Comparison of ENCODE assay signal across 12 mouse cellular contexts in the genomic region with DNA sequence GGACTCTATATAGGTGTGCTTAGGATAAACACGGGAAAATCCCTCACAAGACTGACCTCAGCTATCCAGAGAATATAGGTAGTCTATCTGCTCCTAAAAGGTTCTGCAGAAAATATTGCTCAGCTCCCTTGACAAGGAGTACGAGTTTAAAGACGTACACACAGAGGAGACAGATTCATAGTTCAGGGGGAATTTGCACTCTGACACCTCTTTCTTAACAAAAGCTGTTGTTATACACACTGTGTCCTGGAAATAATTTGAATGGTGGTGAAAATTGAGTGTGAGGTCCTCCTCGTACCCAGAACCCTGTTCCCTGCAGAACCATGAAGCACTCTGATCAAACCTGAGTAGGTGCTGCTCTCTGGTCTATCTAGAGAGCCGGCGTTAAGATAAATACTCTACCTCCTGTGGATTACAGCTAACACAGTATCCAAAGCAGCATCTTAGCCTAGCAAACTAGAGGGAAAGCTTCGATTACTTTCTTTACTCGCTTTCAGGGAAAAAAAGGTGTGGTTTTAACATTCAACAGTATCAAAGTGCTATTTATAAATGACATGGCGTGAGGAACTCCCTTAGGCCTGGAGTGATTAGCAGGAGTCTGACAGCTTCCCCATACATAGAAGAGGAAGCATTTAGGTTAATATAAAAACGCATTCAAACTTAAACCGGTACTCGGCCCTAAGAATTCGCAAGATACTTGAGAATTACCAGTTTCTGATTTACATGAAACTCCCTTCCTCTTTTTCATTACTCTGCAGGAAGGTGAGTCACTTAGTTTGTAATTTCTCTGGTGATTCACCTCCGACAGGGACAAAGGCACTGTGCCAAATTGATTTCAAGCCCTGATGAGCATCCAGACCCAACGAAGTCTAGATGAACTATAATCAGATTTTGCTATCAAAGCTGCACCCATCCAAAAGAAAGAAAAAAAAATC. TPM values are rescaled to one million over a fixed set of nuclear protein-coding genes. Genes with fewer than 3 reads are reported as not detected.
DNase-seq lines count a peak whose midpoint lies in the region; ATAC-seq lines count a peak whose summit lies in the region.
"Had no signal": no experiment of that assay in that cellular context is flagged by ENCODE, and none has a peak within 500 bp of the region (broad histone marks: within the 10 kb centered on the region; RNA-seq: fewer than 3 reads in every experiment).

No protein-coding gene starts in this region.

- H3K4me2 ChIP-seq in hindbrain, embryonic 14.5 days (replicated peaks) = no peak overlapping the region
- H3K4me2 ChIP-seq in hindbrain, embryonic 11.5 days (replicated peaks; ENCODE audit: low read depth, low read length) = no peak overlapping the region

- WGBS in hindbrain, embryonic 14.5 days = 56% methylated on average over 15 of the region's 15 CpGs
- WGBS in hindbrain, embryonic 11.5 days = 66% methylated on average over 15 of the region's 15 CpGs

- H3K4me3 ChIP-seq in hindbrain, embryonic 14.5 days (replicated peaks; ENCODE audit: low read length) = no peak overlapping the region
- H3K4me3 ChIP-seq in hindbrain, embryonic 11.5 days (ENCODE audit: low read depth, low read length) = no peak overlapping the region

- DNase-seq in kidney, postnatal 14 days = peak; percentile 6
- DNase-seq in kidney, postnatal 4 days = no peak
- peak; percentile 45 for DNase-seq in CD4-positive, CD25-positive, alpha-beta regulatory T cell, adult 2 months (ENCODE audit: low read depth, low spot score)
- peak; percentile 79 for DNase-seq in brain, adult 2 months (ENCODE audit: low read depth, low spot score)
- peak; percentile 31 to 49 for DNase-seq in monocyte, adult 2 months (ENCODE audit: low read depth in 1 of 2, low spot score in 2 of 2)
- DNase-seq in hindbrain, embryonic 14.5 days (ENCODE audit: low spot score) = no peak
- DNase-seq in hindbrain, embryonic 11.5 days (ENCODE audit: low spot score) = no peak
- DNase-seq in layer of hippocampus, adult 11-12 months (ENCODE audit: low spot score) = no peak
- DNase-seq: forebrain, postnatal 0 days; kidney, postnatal 25 days had no signal

- no peaks in the 10 kb centered on the region for H3K4me1 ChIP-seq in hindbrain, embryonic 14.5 days (replicated peaks; ENCODE audit: control insufficient read depth, insufficient read depth, low read length)
- no peaks in the 10 kb centered on the region for H3K4me1 ChIP-seq in hindbrain, embryonic 11.5 days (replicated peaks; ENCODE audit: control insufficient read depth, insufficient read depth, low read length)

- no peak overlapping the region for H3K9ac ChIP-seq in hindbrain, embryonic 14.5 days
- H3K9ac ChIP-seq in hindbrain, embryonic 11.5 days (ENCODE audit: low read depth, low read length) = no peak overlapping the region
- H3K9ac ChIP-seq: forebrain, postnatal 0 days; liver, embryonic 14.5 days had no signal

- no peak for ATAC-seq in hindbrain, embryonic 14.5 days (ENCODE audit: low FRiP score)
- ATAC-seq in hindbrain, embryonic 11.5 days (ENCODE audit: low FRiP score) = no peak
- ATAC-seq: forebrain, postnatal 0 days had no signal

- no peak overlapping the region for H3K27ac ChIP-seq in hindbrain, embryonic 14.5 days
- H3K27ac ChIP-seq in hindbrain, embryonic 11.5 days (ENCODE audit: low read depth, low read length) = no peak overlapping the region
- H3K27ac ChIP-seq: liver, embryonic 14.5 days had no signal

- no peaks in the 10 kb centered on the region for H3K36me3 ChIP-seq in hindbrain, embryonic 14.5 days (replicated peaks; ENCODE audit: control insufficient read depth, insufficient read depth)
- H3K36me3 ChIP-seq in hindbrain, embryonic 11.5 days (ENCODE audit: control insufficient read depth, insufficient read depth, low read length) = no peaks in the 10 kb centered on the region

- H3K27me3 ChIP-seq in hindbrain, embryonic 14.5 days (ENCODE audit: control insufficient read depth, insufficient read depth, low read length) = no peaks in the 10 kb centered on the region
- H3K27me3 ChIP-seq in hindbrain, embryonic 11.5 days (ENCODE audit: control insufficient read depth, insufficient read depth, low read length) = no peaks in the 10 kb centered on the region

- no peaks in the 10 kb centered on the region for H3K9me3 ChIP-seq in hindbrain, embryonic 14.5 days (ENCODE audit: control insufficient read depth, low read length)
- H3K9me3 ChIP-seq in hindbrain, embryonic 11.5 days (ENCODE audit: control insufficient read depth, low read length) = no peaks in the 10 kb centered on the region

RNA-seq across cellular contexts. Expression of a gene that starts 4.0 kb away (rescaled TPM):
- not detected in 2 replicates for polyA plus RNA-seq in hindbrain, embryonic 14.5 days (2014; fragmentation: Nextera tagmentation; extraction: Ambion mirVana)
- not detected in 2 replicates for polyA plus RNA-seq in hindbrain, embryonic 11.5 days (2014; fragmentation: Nextera tagmentation; extraction: Ambion mirVana)
- polyA plus RNA-seq: forebrain, postnatal 0 days; liver, embryonic 14.5 days; neural tube, embryonic 11.5 days had no signal

RNA-seq across cellular contexts. Expression of a gene that starts 11.5 kb away (rescaled TPM):
- polyA plus RNA-seq in hindbrain, embryonic 14.5 days (2014; fragmentation: Nextera tagmentation; extraction: Ambion mirVana) = 0.23 and 0.26 TPM in 2 replicates
- 3.0 and 3.9 TPM in 2 replicates for polyA plus RNA-seq in hindbrain, embryonic 11.5 days (2014; fragmentation: Nextera tagmentation; extraction: Ambion mirVana)
- polyA plus RNA-seq: forebrain, postnatal 0 days had no signal

Comparison
In these comparisons a context has a peak if more than half of its experiments do, and no peak if none do; other contexts are left out.
1. DNase-seq: peak in kidney, postnatal 14 days (single experiment), CD4-positive, CD25-positive, alpha-beta regulatory T cell, adult 2 months (single experiment), brain, adult 2 months (single experiment) and monocyte, adult 2 months (2 of 2); none in kidney, postnatal 4 days (0 of 2), hindbrain, embryonic 14.5 days (single experiment), hindbrain, embryonic 11.5 days (single experiment) and layer of hippocampus, adult 11-12 months (single experiment).